Mouse (Mus musculus): Measurements from ENCODE around the gene Shmt2. TPM values are rescaled to one million over a fixed set of nuclear protein-coding genes. Genes with fewer than 3 reads are reported as not detected.

Shmt2 gene
- polyA plus RNA-seq, 1 experiment from 2014 or later = 71.7 TPM

DNA sequence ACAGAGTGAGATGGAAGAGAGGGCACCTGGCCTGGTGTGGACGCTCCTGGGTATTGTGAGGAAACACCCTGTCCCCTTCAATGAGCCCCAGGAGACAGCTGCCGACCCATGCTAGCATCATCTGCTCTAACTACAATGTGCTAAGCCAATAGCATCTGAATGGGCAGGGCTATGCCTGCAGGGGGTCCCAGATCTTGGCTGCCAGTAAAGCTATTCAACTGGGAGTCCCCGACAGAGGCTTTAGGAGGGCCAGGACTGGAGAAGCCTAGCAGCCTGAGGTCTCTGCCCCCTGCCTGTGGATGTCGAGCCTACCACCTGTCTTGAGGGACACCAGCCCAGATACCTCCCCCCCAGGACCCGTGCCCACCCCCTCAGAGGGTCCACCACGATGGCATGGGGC lies 20.5 kb upstream of the Shmt2 start:
- Histone ChIP-seq H3K9ac (ENCODE audit: low read length) (no peak overlapping the region), H3K27ac (replicated peaks in 1 of 2; ENCODE audit: control insufficient read depth in 1 of 2, insufficient read depth in 1 of 2, low read depth in 2 of 2, low read length in 2 of 2) (no peak overlapping the region), H3K9me3 (ENCODE audit: control insufficient read depth, low read length) (no peaks in the 10 kb centered on the region), H3K4me2 (ENCODE audit: low read length) (no peak overlapping the region), H3K27me3 (ENCODE audit: control insufficient read depth, insufficient read depth, low read length) (no peaks in the 10 kb centered on the region), H3K4me3 (ENCODE audit: control insufficient read depth in 1 of 2, insufficient read depth in 1 of 2, low read depth in 1 of 2, low read length in 2 of 2) (no peak overlapping the region), H3K36me3 (ENCODE audit: control insufficient read depth, insufficient read depth, low read length) (peaks cover 68% of the 10 kb centered on the region), H3K4me1 (ENCODE audit: control insufficient read depth in 2 of 2, insufficient read depth in 2 of 2, low read length in 2 of 2) (no peaks in the 10 kb centered on the region; a peak in 1 of 4 replicates)
- no peak for ATAC-seq (ENCODE audit: insufficient number of reproducible peaks, insufficient read depth, low FRiP score, low read depth)
- 72% methylated on average over 6 of the region's 6 CpGs for WGBS

- H3K36me3 ChIP-seq (ENCODE audit: control insufficient read depth, insufficient read depth, low read length) = peaks cover 62% of the 10 kb centered on the region
- 75% methylated on average over 13 of the region's 13 CpGs for WGBS
- no peaks in the 10 kb centered on the region for H3K9me3 ChIP-seq (ENCODE audit: control insufficient read depth, low read length)
- H3K4me3 ChIP-seq (ENCODE audit: control insufficient read depth in 1 of 2, insufficient read depth in 1 of 2, low read depth in 1 of 2, low read length in 2 of 2) = no peak overlapping the region
- no peak overlapping the region for H3K27ac ChIP-seq (replicated peaks in 1 of 2; ENCODE audit: control insufficient read depth in 1 of 2, insufficient read depth in 1 of 2, low read depth in 2 of 2, low read length in 2 of 2)
- H3K4me1 ChIP-seq (ENCODE audit: control insufficient read depth in 2 of 2, insufficient read depth in 2 of 2, low read length in 2 of 2) = no peaks in the 10 kb centered on the region; a peak in 1 of 4 replicates
- H3K4me2 ChIP-seq (ENCODE audit: low read length) = no peak overlapping the region
- no peak for ATAC-seq (ENCODE audit: insufficient number of reproducible peaks, insufficient read depth, low FRiP score, low read depth)
- peaks cover 1% of the 10 kb centered on the region for H3K27me3 ChIP-seq (ENCODE audit: control insufficient read depth, insufficient read depth, low read length)
- no peak overlapping the region for H3K9ac ChIP-seq (ENCODE audit: low read length)
Measured at GRCm38 (mm10) chr10:127542084-127542483, 19.8 kb upstream of the Shmt2 start.

DNA sequence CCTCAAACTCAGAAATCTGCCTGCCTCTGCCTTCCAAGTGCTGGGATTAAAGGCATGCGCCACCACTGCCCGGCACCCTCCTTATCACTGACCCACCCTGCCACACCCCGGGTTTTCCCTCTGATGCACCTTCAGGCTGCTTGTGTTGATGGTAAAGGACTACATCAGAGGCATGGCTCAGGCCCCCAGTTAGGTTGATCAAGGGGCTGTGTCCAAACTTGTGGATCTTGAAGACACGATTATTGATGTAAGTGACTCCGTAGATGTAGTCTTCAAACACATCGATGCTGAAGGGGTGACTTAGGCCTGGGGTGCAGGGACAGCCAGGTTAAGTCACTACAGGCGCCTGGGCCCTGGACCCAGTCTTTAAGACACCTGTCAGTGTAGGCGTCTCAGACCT lies 19.3 kb upstream of the Shmt2 start:
- Histone ChIP-seq H3K4me1 (ENCODE audit: control insufficient read depth in 2 of 2, insufficient read depth in 2 of 2, low read length in 2 of 2) (no peaks in the 10 kb centered on the region; a peak in 1 of 4 replicates), H3K9ac (ENCODE audit: low read length) (no peak overlapping the region), H3K27me3 (ENCODE audit: control insufficient read depth, insufficient read depth, low read length) (peaks cover 7% of the 10 kb centered on the region), H3K4me2 (ENCODE audit: low read length) (no peak overlapping the region), H3K27ac (replicated peaks in 1 of 2; ENCODE audit: control insufficient read depth in 1 of 2, insufficient read depth in 1 of 2, low read depth in 2 of 2, low read length in 2 of 2) (no peak overlapping the region), H3K4me3 (ENCODE audit: control insufficient read depth in 1 of 2, insufficient read depth in 1 of 2, low read depth in 1 of 2, low read length in 2 of 2) (no peak overlapping the region), H3K9me3 (ENCODE audit: control insufficient read depth, low read length) (no peaks in the 10 kb centered on the region), H3K36me3 (ENCODE audit: control insufficient read depth, insufficient read depth, low read length) (peaks cover 61% of the 10 kb centered on the region)
- ATAC-seq (ENCODE audit: insufficient number of reproducible peaks, insufficient read depth, low FRiP score, low read depth) = no peak
- 91% methylated on average over 8 of the region's 8 CpGs for WGBS

DNA sequence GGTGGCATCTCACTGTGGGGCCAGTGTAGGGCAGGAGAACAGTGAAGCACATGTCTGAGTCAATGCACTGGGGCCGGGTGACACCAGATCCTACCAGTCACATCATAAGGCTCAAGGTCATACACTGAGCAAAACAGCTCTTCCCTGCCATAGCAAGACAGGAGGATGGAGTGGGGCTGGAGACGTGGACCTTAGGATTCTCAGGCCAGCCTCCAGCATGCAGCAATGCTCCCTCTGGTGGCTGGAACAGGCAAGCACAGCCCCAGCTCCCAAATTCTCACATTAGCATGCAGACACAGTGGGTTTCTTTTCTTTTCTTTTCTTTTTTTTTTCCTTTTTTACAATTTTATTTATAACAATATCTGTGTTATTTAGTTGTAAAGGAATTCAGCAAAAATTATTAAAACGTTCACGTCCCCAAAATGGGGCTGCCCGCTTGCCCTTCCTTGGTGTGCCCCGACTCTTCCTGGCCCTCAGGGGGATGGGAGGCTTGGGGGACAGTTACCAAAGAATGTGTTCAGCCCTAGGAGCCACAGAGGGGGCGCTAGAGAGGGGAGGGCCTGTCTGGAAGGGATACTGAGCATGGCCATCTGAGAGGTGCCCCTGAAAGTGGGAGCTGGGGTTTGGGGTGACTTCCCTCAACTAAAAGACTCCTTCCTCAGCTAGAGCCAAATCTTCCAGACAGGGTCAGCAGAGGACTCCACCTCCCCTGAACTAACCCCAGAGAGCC lies 15.8 kb upstream of the Shmt2 start:
- no peak for ATAC-seq (ENCODE audit: insufficient number of reproducible peaks, insufficient read depth, low FRiP score, low read depth)
- no peak overlapping the region for H3K4me2 ChIP-seq (ENCODE audit: low read length)
- no peak overlapping the region for H3K27ac ChIP-seq (replicated peaks in 1 of 2; ENCODE audit: control insufficient read depth in 1 of 2, insufficient read depth in 1 of 2, low read depth in 2 of 2, low read length in 2 of 2)
- H3K36me3 ChIP-seq (ENCODE audit: control insufficient read depth, insufficient read depth, low read length) = peaks cover 33% of the 10 kb centered on the region; the same call in 1 of the 2 replicates
- H3K9me3 ChIP-seq (ENCODE audit: control insufficient read depth, low read length) = no peaks in the 10 kb centered on the region
- peaks cover 8 to 16% of the 10 kb centered on the region in 2 experiments for H3K4me1 ChIP-seq (ENCODE audit: control insufficient read depth in 2 of 2, insufficient read depth in 2 of 2, low read length in 2 of 2)
- H3K9ac ChIP-seq (ENCODE audit: low read length) = no peak overlapping the region
- no peak overlapping the region for H3K4me3 ChIP-seq (ENCODE audit: control insufficient read depth in 1 of 2, insufficient read depth in 1 of 2, low read depth in 1 of 2, low read length in 2 of 2)
- 23% methylated on average over 7 of the region's 7 CpGs for WGBS
- peaks cover 42% of the 10 kb centered on the region for H3K27me3 ChIP-seq (ENCODE audit: control insufficient read depth, insufficient read depth, low read length)

DNA sequence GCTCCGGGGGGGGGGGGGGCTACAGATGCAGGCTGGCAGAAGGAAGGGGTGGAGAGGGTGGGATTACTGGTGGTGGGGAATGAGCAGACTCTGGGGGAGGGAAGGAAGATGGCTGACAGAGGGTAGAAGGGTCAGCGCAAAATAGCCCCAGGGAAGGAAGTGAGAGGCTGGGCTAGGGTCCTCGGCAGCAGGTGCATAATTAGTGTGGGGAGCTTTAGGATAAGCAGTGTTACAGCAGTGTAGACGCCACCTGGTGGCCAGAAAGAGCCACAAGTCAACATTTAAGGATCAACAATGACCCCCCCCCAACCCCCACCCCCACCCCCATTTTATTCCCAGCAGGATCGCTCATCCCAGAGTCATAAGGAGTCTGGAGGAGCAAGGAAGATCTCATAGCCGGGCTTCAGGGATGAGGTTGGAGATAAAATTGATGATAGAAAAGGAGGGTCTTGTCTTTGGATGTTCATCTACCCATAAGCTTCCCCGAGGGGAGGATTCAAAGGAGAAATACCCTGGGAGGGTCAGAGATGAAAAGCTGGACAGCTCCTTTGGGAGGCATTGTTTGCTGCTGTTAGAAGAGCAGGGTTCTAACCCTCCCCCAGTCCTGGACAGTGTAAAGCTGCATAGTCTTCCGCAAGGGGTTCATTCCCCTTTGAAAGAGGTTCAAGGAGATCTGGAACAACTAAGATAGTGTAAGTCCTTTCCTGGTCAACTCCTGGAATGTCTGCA lies 14.5 kb upstream of the Shmt2 start:
- Histone ChIP-seq H3K9me3 (ENCODE audit: control insufficient read depth, low read length) (no peaks in the 10 kb centered on the region), H3K9ac (ENCODE audit: low read length) (no peak overlapping the region), H3K36me3 (ENCODE audit: control insufficient read depth, insufficient read depth, low read length) (peaks cover 23% of the 10 kb centered on the region; the same call in 1 of the 2 replicates), H3K4me1 (ENCODE audit: control insufficient read depth in 2 of 2, insufficient read depth in 2 of 2, low read length in 2 of 2) (peaks cover 8 to 16% of the 10 kb centered on the region in 2 experiments), H3K27ac (replicated peaks in 1 of 2; ENCODE audit: control insufficient read depth in 1 of 2, insufficient read depth in 1 of 2, low read depth in 2 of 2, low read length in 2 of 2) (no peak overlapping the region), H3K4me3 (ENCODE audit: control insufficient read depth in 1 of 2, insufficient read depth in 1 of 2, low read depth in 1 of 2, low read length in 2 of 2) (no peak overlapping the region), H3K27me3 (ENCODE audit: control insufficient read depth, insufficient read depth, low read length) (peaks cover 54% of the 10 kb centered on the region), H3K4me2 (ENCODE audit: low read length) (no peak overlapping the region)
- no peak for ATAC-seq (ENCODE audit: insufficient number of reproducible peaks, insufficient read depth, low FRiP score, low read depth)
- WGBS = 17% methylated on average over 8 of the region's 8 CpGs

- ATAC-seq (ENCODE audit: insufficient number of reproducible peaks, insufficient read depth, low FRiP score, low read depth) = no peak
- Histone ChIP-seq H3K9ac (ENCODE audit: low read length) (no peak overlapping the region), H3K27ac (replicated peaks in 1 of 2; ENCODE audit: control insufficient read depth in 1 of 2, insufficient read depth in 1 of 2, low read depth in 2 of 2, low read length in 2 of 2) (no peak overlapping the region)
Measured at GRCm38 (mm10) chr10:127534929-127535384, 12.7 kb upstream of the Shmt2 start.

GRCm38 (mm10) chr10:127534036-127534928 lies 12.0 kb upstream of the Shmt2 start, which contains the start of gene Nxph4:
TSS of gene Nxph4 (minus strand) at chr10:127534559.
- Histone ChIP-seq H3K27ac (replicated peaks in 1 of 2; ENCODE audit: control insufficient read depth in 1 of 2, insufficient read depth in 1 of 2, low read depth in 2 of 2, low read length in 2 of 2) (no peak within 1 kb of the TSS), H3K9ac (ENCODE audit: low read length) (peak within 1 kb of the TSS; percentile 31), H3K4me3 (ENCODE audit: control insufficient read depth in 1 of 2, insufficient read depth in 1 of 2, low read depth in 1 of 2, low read length in 2 of 2) (peak within 1 kb of the TSS; percentile 48 to 49), H3K4me2 (ENCODE audit: low read length) (peak within 1 kb of the TSS; percentile 77), H3K27me3 (ENCODE audit: control insufficient read depth, insufficient read depth, low read length) (peaks cover 79% of the 10 kb centered on the region), H3K9me3 (ENCODE audit: control insufficient read depth, low read length) (no peaks in the 10 kb centered on the region), H3K4me1 (ENCODE audit: control insufficient read depth in 2 of 2, insufficient read depth in 2 of 2, low read length in 2 of 2) (peaks cover 8 to 19% of the 10 kb centered on the region in 2 experiments), H3K36me3 (ENCODE audit: control insufficient read depth, insufficient read depth, low read length) (0 out of 2 replicates have a peak, but pooled peaks cover 7% of the 10 kb centered on the region)
- ATAC-seq (ENCODE audit: insufficient number of reproducible peaks, insufficient read depth, low FRiP score, low read depth) = 0 out of 2 replicates have a peak, but pooled peaks have one; percentile 25
- under 1% methylated on average over 64 of the region's 78 CpGs for WGBS

More at GRCm38 (mm10) chr10:127534929-127535384, 12.7 kb upstream of the Shmt2 start:
- Histone ChIP-seq H3K4me3 (ENCODE audit: control insufficient read depth in 1 of 2, insufficient read depth in 1 of 2, low read depth in 1 of 2, low read length in 2 of 2) (peak overlapping the region; percentile 19 to 48; a peak in 3 of 4 replicates), H3K27me3 (ENCODE audit: control insufficient read depth, insufficient read depth, low read length) (peaks cover 72% of the 10 kb centered on the region), H3K4me2 (ENCODE audit: low read length) (peak overlapping the region; percentile 77), H3K36me3 (ENCODE audit: control insufficient read depth, insufficient read depth, low read length) (0 out of 2 replicates have a peak, but pooled peaks cover 8% of the 10 kb centered on the region), H3K4me1 (ENCODE audit: control insufficient read depth in 2 of 2, insufficient read depth in 2 of 2, low read length in 2 of 2) (peaks cover 8 to 19% of the 10 kb centered on the region in 2 experiments), H3K9me3 (ENCODE audit: control insufficient read depth, low read length) (no peaks in the 10 kb centered on the region)
- WGBS = 1% methylated on average over 26 of the region's 30 CpGs
